Mouse (Mus musculus) limb, embryonic 13.5 days (tissue): ENCODE data around the gene Mettl7a1. TPM values are rescaled to one million over a fixed set of nuclear protein-coding genes. Genes with fewer than 3 reads are reported as not detected.
"Not testable (repeated sequence)": the region's sequence is repeated elsewhere in the genome, so short reads cannot be mapped to it uniquely, and the experiment has no call there.

Source experiments
- ATAC-seq: fragments of 200-750 bp; cut with Nextera tagmentation; 2 replicates; pipeline ENCODE4 v1.8.0; 2017; ENCODE audit warnings: low read depth, moderate number of reproducible peaks, moderate TSS enrichment; ENCODE audit not compliant: low FRiP score
- H3K27ac ChIP-seq: fragments of 300-500 bp; sonication (generic); 2 replicates; pipeline ENCODE4 v1.5.1; 2015; ENCODE audit warnings: inconsistent platforms, mild to moderate bottlenecking, moderate library complexity
- H3K27me3 ChIP-seq: fragments of 300-500 bp; sonication (generic); 2 replicates; pipeline ENCODE4 v1.6.1; 2015; ENCODE audit warnings: mild to moderate bottlenecking, inconsistent platforms
- H3K36me3 ChIP-seq: fragments of 300-500 bp; sonication (generic); 2 replicates; pipeline ENCODE4 v1.6.1; 2015; ENCODE audit warnings: inconsistent platforms, mild to moderate bottlenecking, moderate library complexity
- H3K4me1 ChIP-seq: fragments of 300-500 bp; sonication (generic); 2 replicates; pipeline ENCODE4 v1.6.1; 2015; ENCODE audit warnings: inconsistent platforms
- H3K4me2 ChIP-seq: fragments of 300-500 bp; sonication (generic); replicated peaks from 2 replicates; pipeline ENCODE4 v1.6.1; 2015; ENCODE audit warnings: inconsistent platforms, mild to moderate bottlenecking, moderate library complexity
- H3K4me3 ChIP-seq: fragments of 300-500 bp; sonication (generic); 2 replicates; pipeline ENCODE4 v1.5.1; 2015; ENCODE audit warnings: moderate library complexity, mild to moderate bottlenecking, inconsistent platforms
- H3K9ac ChIP-seq: fragments of 300-500 bp; sonication (generic); 2 replicates; pipeline ENCODE4 v1.6.1; 2015; ENCODE audit warnings: mild to moderate bottlenecking, inconsistent platforms
- H3K9me3 ChIP-seq: fragments of 300-500 bp; sonication (generic); 2 replicates; pipeline ENCODE4 v1.6.1; 2016; ENCODE audit warnings: inconsistent platforms
- WGBS: fragments of 180-500 bp; shearing (Covaris S2); methylation state at CpG from one replicate; pipeline ENCODE4 v1.1.7; 2015; 5-methylcytosine and 5-hydroxymethylcytosine counted together
- polyA plus RNA-seq: library from polyadenylated mRNA; unstranded; fragments of >200 nt; fragmentation: Nextera tagmentation; extraction: Ambion mirVana; gene quantifications from 2 replicates; pipeline ENCODE4 v1.2.1, GENCODE M21; 2015

Gene Mettl7a1
- polyA plus RNA-seq, result 3.0 and 4.4 TPM in 2 replicates

GRCm38 (mm10) chr15:100304019-100304991, at the start of gene Mettl7a1:
Gene Mettl7a1 (plus strand): TSS chr15:100304140.
- Histone ChIP-seq H3K9ac (peak within 1 kb of the TSS; percentile 68), H3K36me3 (no peaks in the 10 kb centered on the region), H3K4me1 (0 out of 2 replicates have a peak, but pooled peaks cover 4% of the 10 kb centered on the region), H3K4me2 (peak within 1 kb of the TSS; percentile 80), H3K4me3 (peak within 1 kb of the TSS; percentile 54), H3K27me3 (no peaks in the 10 kb centered on the region), H3K9me3 (no peaks in the 10 kb centered on the region), H3K27ac (peak within 1 kb of the TSS; percentile 61; the same call in 1 of the 2 replicates)
- 5% methylated on average over 23 of the region's 30 CpGs for WGBS
- peak; percentile 75 for ATAC-seq

- peaks cover 82% of the 10 kb centered on the region for H3K36me3 ChIP-seq
- H3K4me2 ChIP-seq, result no peak overlapping the region
- ATAC-seq, result no peak
- no peaks in the 10 kb centered on the region for H3K27me3 ChIP-seq
- no peak overlapping the region for H3K4me3 ChIP-seq
- WGBS, result 87% methylated on average over 6 of the region's 6 CpGs
- no peaks in the 10 kb centered on the region for H3K9me3 ChIP-seq
- no peaks in the 10 kb centered on the region for H3K4me1 ChIP-seq
- H3K27ac ChIP-seq, result no peak overlapping the region
- H3K9ac ChIP-seq, result no peak overlapping the region
These were observed 47.6 kb upstream of the Mettl7a1 start for GRCm38 (mm10) chr15:100256386-100256785.

GRCm38 (mm10) chr15:100257305-100257704, 46.6 kb upstream of the Mettl7a1 start:
- Histone ChIP-seq H3K9ac (no peak overlapping the region), H3K27ac (no peak overlapping the region), H3K4me3 (no peak overlapping the region), H3K27me3 (no peaks in the 10 kb centered on the region), H3K4me2 (no peak overlapping the region), H3K4me1 (no peaks in the 10 kb centered on the region), H3K36me3 (peaks cover 80% of the 10 kb centered on the region), H3K9me3 (no peaks in the 10 kb centered on the region)
- no peak for ATAC-seq
- WGBS, result 84% methylated on average over 5 of the region's 5 CpGs

- Histone ChIP-seq H3K4me3 (no peak overlapping the region), H3K9me3 (no peaks in the 10 kb centered on the region), H3K4me1 (no peaks in the 10 kb centered on the region), H3K27ac (no peak overlapping the region), H3K4me2 (no peak overlapping the region), H3K9ac (no peak overlapping the region), H3K27me3 (no peaks in the 10 kb centered on the region), H3K36me3 (peaks cover 68% of the 10 kb centered on the region)
- ATAC-seq, result no peak
- 95% methylated on average over 7 of the region's 7 CpGs for WGBS
These were observed 45.1 kb upstream of the Mettl7a1 start for GRCm38 (mm10) chr15:100258646-100259425.

GRCm38 (mm10) chr15:100260351-100260750, 43.6 kb upstream of the Mettl7a1 start:
- not testable (repeated sequence) for H3K27me3 ChIP-seq, H3K9me3 ChIP-seq, H3K4me2 ChIP-seq, H3K4me1 ChIP-seq, ATAC-seq, H3K9ac ChIP-seq, H3K27ac ChIP-seq, H3K4me3 ChIP-seq
- peaks cover 53% of the 10 kb centered on the region for H3K36me3 ChIP-seq
- 91% methylated on average over 4 of the region's 7 CpGs for WGBS

- Histone ChIP-seq H3K9ac (no peak overlapping the region), H3K36me3 (peaks cover 25% of the 10 kb centered on the region), H3K27ac (no peak overlapping the region), H3K4me2 (no peak overlapping the region), H3K27me3 (no peaks in the 10 kb centered on the region), H3K4me1 (no peaks in the 10 kb centered on the region), H3K9me3 (no peaks in the 10 kb centered on the region), H3K4me3 (no peak overlapping the region)
- ATAC-seq, result no peak
- WGBS, result 26% methylated on average over 4 of the region's 4 CpGs
These were observed 40.6 kb upstream of the Mettl7a1 start for GRCm38 (mm10) chr15:100263246-100263905.

GRCm38 (mm10) chr15:100265586-100266325, 38.2 kb upstream of the Mettl7a1 start:
- Histone ChIP-seq H3K27me3 (no peaks in the 10 kb centered on the region), H3K9me3 (no peaks in the 10 kb centered on the region), H3K4me2 (no peak overlapping the region), H3K27ac (no peak overlapping the region), H3K4me1 (no peaks in the 10 kb centered on the region), H3K9ac (no peak overlapping the region), H3K4me3 (no peak overlapping the region), H3K36me3 (peaks cover 13% of the 10 kb centered on the region)
- ATAC-seq, result no peak
- WGBS, result 93% methylated on average over 4 of the region's 5 CpGs

GRCm38 (mm10) chr15:100268916-100269315, 35.0 kb upstream of the Mettl7a1 start:
- no peak overlapping the region for H3K4me2 ChIP-seq
- ATAC-seq, result no peak

GRCm38 (mm10) chr15:100269776-100270175, 34.2 kb upstream of the Mettl7a1 start:
- no peaks in the 10 kb centered on the region for H3K36me3 ChIP-seq
- no peaks in the 10 kb centered on the region for H3K4me1 ChIP-seq
- H3K27ac ChIP-seq, result no peak overlapping the region
- ATAC-seq, result no peak
- no peak overlapping the region for H3K4me2 ChIP-seq
- H3K4me3 ChIP-seq, result no peak overlapping the region
- peaks cover 8% of the 10 kb centered on the region; the same call in 1 of the 2 replicates for H3K9me3 ChIP-seq
- WGBS, result 28% methylated on average over 9 of the region's 9 CpGs
- H3K27me3 ChIP-seq, result no peaks in the 10 kb centered on the region
- no peak overlapping the region for H3K9ac ChIP-seq

More at GRCm38 (mm10) chr15:100268916-100269315, 35.0 kb upstream of the Mettl7a1 start:
- Histone ChIP-seq H3K27ac (no peak overlapping the region), H3K36me3 (no peaks in the 10 kb centered on the region), H3K4me1 (no peaks in the 10 kb centered on the region), H3K9ac (no peak overlapping the region), H3K4me3 (no peak overlapping the region), H3K27me3 (no peaks in the 10 kb centered on the region), H3K9me3 (peaks cover 8% of the 10 kb centered on the region; the same call in 1 of the 2 replicates)
- WGBS, result 77% methylated on average over 2 of the region's 2 CpGs

- H3K4me3 ChIP-seq, H3K4me2 ChIP-seq, H3K27me3 ChIP-seq, ATAC-seq, H3K36me3 ChIP-seq, H3K27ac ChIP-seq, H3K4me1 ChIP-seq, H3K9ac ChIP-seq: not testable (repeated sequence)
- WGBS, result 35% methylated on average over 7 of the region's 7 CpGs
- H3K9me3 ChIP-seq, result peaks cover 14% of the 10 kb centered on the region; the same call in 1 of the 2 replicates
These were observed 33.3 kb upstream of the Mettl7a1 start for GRCm38 (mm10) chr15:100270609-100271008.

- no peak for ATAC-seq
- 70% methylated on average over 14 of the region's 14 CpGs for WGBS
These were observed 32.5 kb upstream of the Mettl7a1 start for GRCm38 (mm10) chr15:100271411-100271810.

More at GRCm38 (mm10) chr15:100271411-100271810, 32.5 kb upstream of the Mettl7a1 start:
- H3K4me3 ChIP-seq, result no peak overlapping the region
- no peaks in the 10 kb centered on the region for H3K27me3 ChIP-seq
- H3K36me3 ChIP-seq, result no peaks in the 10 kb centered on the region
- no peak overlapping the region for H3K9ac ChIP-seq
- H3K4me2 ChIP-seq, result no peak overlapping the region
- no peaks in the 10 kb centered on the region for H3K4me1 ChIP-seq
- no peak overlapping the region for H3K27ac ChIP-seq
- H3K9me3 ChIP-seq, result peaks cover 14% of the 10 kb centered on the region; the same call in 1 of the 2 replicates
